5 mouse cellular contexts compared by ENCODE assay signal in genomic region chr4:133005885-133006451, GRCm38 (mm10). TPM values are rescaled to one million over a fixed set of nuclear protein-coding genes. Genes with fewer than 3 reads are reported as not detected.
"Had no signal": no experiment of that assay in that cellular context is flagged by ENCODE, and none has a peak within 500 bp of the region (broad histone marks: within the 10 kb centered on the region; RNA-seq: fewer than 3 reads in every experiment).

No protein-coding gene starts in this region.

RNA-seq across cellular contexts. Expression of gene Fgr, which starts 32.1 kb away (rescaled TPM):
- total RNA-seq: forebrain, postnatal 0 days; gastrocnemius, adult 8-10 months had no signal
- polyA plus RNA-seq: forebrain, embryonic 11.5 days; forebrain, embryonic 13.5 days; forebrain, embryonic 16.5 days had no signal
